Mouse (Mus musculus) heart, postnatal 36 days (tissue): ENCODE measurements at regions not wholly inside any gene's neighbourhood (a gene's known extent, or its start where the extent isn't known, plus 50 kb on each side); places are given as distances from the start of the nearest gene placed in this dataset.

Source experiments
- DNase-seq, 2 experiments: peaks; one replicate each; pipeline ENCODE4 v3.0.0; 2021 to 2022
- intact Hi-C: fragments of 180-260 bp; cut with DNase I; formaldehyde crosslinking; loops from one replicate; pipeline ENCODE4 v1.15.1; 2025

DNA sequence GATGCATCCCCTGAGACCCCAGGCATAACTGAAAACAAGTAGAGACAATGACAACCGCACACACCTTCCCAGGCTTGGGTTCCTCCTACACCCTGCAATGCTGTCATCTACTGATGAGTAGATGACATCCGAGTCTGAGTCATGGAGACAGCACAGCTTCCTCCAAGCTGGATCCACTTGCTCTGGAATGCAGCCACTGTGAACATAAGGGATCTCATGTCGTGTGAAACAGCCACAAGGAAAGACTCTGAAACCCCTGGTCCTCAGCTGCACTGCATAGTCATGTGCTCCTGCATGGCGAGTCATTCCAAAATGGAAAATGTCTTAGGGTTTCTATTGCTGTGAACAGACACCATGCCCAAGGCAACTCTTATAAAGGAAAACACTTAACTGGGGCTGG, 305.2 kb upstream of the Zfp64 start:
- intact Hi-C loops = no loop called here
- no peak for DNase-seq

DNA sequence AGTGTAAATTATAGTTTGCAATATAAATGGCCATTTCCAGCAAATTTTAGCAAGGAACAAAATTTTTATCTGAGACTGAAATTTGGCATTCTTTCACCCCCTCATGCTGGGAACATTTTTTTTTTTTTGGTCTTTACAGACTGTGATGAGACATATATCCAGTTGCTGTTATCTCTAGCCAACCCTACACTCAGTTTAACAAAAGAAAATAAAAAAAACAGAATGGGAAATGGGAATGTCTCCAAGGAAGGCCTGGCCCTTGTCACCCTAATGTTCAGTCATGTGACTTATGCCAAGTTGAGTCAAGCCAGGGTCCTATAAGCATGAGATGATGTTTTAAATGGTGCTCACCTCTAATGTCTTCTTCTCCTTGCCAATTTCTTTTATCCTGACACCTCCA, 289.2 kb upstream of the Zfp64 start:
- intact Hi-C loops = no loop called here
- DNase-seq = no peak

GRCm38 (mm10) chr2:169243981-169244380, 288.6 kb upstream of the Zfp64 start:
- intact Hi-C loops = no loop called here
- DNase-seq = no peak

DNA sequence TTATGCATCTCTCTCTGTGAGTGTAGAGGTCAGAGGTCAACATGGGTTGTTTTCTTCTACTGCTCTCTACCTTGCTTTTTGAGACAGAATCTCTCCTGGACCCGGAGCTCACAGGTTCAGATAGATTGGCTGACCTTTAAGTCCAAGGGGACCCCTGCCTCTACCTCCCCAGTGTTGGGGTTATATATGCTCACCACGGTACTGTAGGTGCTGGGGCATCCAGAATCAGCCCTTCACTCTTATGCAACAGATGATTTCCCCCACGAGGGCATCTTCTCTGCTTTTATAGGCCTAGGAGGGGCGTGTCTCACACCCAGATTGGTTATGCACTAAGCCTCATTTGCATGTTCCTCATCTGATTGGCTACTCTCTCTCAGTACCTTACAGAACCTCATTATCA, 282.5 kb upstream of the Zfp64 start:
- intact Hi-C loops = no loop called here

GRCm38 (mm10) chr2:169237321-169237720, 281.9 kb upstream of the Zfp64 start:
- no peak for DNase-seq
- intact Hi-C loops = no loop called here

More for the DNA sequence above, 282.5 kb upstream of the Zfp64 start:
- DNase-seq = no peak

DNA sequence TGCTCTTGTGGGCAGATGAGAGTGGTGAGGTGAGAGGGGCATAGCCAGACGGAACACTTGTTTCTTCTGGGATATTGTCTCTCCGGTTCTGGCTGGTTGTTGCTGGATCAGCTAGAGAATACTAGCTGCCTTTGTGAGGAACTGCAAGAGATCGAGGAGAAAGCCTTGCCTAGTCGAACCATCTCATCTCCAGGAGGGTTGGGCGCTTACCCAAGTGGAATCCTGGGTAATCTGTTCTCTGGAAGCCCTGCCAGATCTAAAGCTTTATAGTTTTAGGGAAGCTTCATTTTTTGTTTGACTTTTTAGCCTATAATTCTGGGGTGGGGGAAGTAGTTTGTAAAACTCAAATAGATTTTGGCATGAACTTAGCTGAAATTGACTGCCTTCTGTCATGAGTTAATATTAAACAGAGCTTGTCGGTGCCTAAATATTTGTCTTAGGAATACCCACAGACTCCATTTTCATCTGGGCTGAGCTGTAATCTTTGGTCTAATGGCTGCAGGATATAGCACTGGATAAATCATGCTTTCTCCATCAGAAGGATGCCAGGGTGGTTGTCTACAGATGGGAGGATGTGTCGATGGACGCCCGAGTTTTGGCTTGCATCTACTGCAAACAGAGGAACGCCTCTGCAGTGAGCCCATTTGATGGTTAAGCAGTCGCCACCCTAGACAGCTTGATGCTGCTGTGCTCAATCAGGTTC, 279.1 kb upstream of the Zfp64 start:
- DNase-seq = no peak
- intact Hi-C loops = no loop called here

DNA sequence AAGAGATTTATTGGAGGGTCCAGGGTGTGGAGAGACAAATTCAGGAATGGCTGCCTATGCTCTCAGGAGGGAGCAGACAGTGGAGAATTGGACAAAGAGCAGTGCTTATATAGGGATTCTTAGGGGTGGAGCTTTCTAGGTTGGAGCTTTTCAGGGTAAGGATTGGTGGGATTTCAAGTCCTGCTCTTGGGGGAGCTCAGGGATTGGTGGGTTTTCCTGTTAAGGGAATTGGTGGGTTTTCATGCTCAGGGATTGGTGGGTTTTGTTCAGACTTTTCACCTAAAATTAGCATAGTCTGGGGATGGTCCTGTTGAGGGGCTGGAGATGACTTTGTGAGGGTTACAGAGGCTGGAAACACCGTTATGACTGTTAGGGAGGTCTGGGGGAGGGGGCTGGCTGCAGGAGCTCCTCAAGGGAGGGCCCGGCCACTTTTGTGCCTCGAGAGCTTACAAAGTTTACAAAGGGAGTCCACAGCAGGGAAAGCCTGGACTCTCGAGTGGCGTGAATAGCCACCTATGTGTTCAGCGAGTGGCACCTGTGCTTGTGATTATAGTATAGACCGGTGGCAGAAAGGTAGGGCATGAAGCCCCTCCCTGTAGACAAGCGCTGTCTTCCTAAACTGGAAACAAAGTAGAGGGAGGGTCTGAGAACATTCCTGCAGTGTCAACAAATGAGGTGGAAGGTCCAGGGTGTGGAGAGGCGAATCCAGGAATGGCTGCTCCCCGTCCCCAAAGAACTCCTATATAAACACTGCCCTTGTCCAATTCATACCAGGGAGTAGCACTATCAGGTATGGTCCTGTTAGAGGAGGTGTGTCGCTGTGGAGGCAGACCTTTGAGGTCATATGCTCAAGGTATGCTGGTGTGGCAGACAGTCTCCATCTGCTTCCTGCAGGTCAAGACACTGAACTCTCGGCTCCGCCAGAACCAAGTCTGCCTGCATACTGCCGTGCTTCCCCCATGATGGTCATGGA, 278.1 kb upstream of the Zfp64 start:
- intact Hi-C loops = no loop called here
- no peak for DNase-seq

DNA sequence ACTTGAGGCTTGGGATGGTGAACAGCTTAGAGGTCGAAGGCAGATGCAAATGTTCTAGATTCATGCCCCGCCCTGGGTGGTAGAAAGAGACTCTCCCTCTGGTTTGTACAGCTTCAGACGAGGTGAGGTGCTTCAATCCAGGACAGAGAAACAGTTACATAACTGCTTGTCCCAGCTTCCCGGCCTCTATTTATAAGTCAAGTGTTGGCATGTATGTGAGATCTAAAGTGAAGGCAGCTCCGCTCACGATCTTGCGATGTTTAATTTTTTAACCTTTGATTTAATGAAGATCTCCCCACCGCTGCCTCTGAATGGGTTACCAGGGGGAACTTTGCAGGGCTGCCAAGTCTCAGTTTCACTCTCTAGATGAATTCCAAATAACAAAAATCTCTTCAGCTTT, 266.9 kb upstream of the Zfp64 start:
- intact Hi-C loops = no loop called here
- DNase-seq = no peak

- intact Hi-C loops = no loop called here
- no peak for DNase-seq
Measured at GRCm38 (mm10) chr2:169221141-169221540, 265.8 kb upstream of the Zfp64 start.

DNA sequence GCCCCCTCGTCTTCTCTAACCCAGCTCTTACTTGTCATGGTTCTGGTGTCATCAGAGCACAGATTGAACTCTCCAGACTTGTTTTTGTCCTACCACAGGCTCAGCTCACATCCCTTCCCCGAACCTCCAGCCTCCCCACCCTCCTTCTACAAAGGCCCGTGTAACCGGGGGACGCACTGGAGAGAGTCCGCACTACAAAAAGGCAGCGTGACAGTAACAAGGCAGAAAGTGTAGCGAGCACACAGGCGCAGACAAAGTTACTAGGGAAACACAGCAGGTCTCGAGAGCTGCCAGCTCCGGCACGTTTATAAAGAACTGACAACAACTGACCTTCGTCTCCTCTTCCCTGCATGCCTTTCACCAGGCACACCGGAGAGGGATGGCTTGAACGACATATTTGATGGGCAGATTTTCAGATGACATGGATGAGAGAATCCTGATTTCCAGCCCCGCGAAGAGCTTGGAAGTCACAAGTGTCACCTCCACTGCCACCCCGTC, 260.2 kb upstream of the Zfp64 start:
- no peak for DNase-seq
- intact Hi-C loops = no loop called here

DNA sequence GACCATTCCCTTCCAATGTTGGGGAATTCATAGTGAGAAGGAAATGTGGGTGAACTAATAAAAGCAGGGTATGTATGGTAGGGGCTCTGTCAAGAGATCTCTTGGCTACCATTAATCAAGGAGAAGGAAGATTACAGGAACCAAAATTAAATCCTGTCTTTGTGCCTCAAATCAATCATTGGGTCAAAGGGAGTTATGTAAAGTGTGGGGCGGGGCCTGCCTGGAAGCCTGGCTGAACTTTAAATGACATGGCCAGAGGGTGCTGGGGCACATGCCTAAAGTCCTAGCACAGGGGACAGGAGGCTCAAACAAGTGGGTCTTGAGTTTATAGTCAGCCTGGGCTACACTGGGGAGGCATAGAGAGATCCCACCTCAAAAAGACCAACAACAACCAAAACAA, 259.0 kb upstream of the Zfp64 start:
- no peak for DNase-seq
- intact Hi-C loops = no loop called here

DNA sequence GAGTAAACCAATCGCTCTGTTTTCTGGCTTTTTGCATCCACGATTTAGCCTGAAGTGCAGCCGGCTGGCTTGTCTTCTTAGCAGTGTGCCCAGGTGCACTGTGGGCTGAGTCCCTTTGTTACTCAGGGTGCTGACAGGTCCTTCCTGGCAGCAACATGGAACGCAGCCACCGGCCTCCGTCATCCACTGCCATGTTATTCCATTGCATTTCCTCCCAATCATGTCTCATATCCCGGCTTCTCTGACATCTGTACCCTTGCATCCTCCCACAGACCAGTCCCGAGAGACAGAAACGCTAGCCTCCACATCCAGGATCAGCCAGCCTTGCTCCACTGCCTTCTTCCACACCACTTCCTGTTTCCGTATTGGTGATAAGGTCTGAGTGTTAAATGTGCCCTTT, 257.9 kb upstream of the Zfp64 start:
- peak; percentile 8 to 17 for DNase-seq
- intact Hi-C loops = no loop called here

DNA sequence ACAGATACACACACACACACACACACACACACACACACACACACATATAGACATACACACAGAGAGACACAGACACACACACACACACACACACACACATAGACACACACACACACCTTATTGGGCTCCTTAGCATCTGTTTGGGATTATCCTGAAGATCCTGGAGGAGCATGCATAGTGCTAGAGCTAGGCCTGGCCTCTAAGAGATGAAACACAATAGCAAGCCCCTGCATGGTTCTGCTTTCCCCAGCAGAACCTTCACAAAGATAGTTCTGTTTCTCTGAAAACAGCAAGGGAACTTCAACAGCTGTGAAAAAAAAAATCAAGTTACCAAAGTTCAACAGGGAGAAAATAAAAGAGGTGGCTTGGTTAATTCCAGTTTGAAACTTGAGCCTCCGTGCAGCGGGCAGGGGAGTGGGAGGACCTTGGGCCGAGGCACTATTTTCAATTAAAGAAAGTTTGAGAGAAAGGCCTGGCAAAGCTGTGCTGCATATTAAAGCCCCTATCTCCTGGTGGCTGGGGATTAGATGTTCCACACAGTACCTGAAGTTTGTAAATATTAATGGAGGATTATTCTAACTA, 257.4 kb upstream of the Zfp64 start:
- intact Hi-C loops = no loop called here
- DNase-seq = no peak

DNA sequence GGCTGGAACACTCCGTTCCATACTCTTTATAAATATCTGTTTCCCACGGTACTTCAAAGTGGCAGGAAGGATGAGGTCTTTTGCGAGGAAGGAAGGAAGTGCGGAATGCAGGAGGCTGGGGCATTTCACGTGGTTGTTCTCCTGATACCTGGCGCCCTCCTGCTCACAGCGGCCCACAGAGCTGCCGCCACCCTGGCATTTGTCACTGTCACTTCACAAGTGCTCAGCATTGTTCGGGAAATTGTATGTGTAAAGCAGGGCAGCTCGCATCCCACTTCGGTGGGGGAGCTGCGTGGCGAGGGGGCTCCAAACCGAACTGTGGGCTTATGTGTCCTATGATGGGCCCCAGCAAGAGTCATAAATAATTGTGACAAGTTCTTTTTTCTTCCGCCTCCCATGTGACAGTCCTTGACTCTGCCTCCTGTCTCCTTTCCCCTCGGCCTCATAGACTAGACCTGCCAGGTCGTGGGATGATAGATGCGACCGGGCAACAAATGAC, 248.9 kb upstream of the Zfp64 start:
- DNase-seq = peak in 1 of 2 experiments; percentile 10
- intact Hi-C loops = no loop called here

DNA sequence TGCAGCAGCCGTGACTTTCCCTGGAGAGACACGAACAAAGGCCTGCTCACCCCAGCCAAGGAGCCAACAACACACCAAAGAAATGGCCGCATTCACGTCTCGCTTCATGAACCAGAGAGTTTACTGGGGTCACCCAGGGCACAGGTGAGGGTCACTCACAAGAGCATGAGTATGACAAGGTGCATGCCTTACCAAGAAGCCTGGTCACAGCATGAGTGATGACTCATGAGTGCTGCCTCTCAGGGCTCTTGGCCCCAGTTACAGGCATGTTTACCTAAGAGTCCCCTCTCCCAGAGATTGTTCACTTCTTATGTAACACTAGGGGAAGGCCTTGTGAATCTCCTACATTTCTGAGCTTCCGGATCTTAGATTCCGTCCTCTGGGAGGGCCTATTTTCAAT, 236.6 kb upstream of the Zfp64 start:
- intact Hi-C loops = no loop called here
- DNase-seq = no peak

DNA sequence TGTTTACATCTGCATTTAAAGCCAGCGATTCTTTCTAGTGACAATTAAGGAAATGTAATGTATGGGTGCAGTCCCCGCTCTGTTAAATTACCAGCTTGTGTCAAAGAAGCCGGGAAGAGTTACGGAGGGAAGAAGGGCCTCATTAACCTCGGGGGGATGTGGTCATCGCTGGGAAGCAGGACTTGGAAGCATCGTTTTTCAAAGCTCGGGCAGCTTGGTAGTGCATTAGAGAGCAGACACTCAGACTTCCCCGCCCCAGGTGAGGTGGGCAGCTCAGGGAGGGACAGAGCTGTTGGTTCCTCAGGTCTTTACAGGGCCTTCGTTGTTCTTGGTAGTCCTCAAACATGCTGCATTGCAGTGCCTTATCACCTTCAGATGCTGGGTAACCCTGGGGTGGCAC, 236.1 kb upstream of the Zfp64 start:
- intact Hi-C loops = no loop called here
- no peak for DNase-seq

- intact Hi-C loops = no loop called here
Measured at GRCm38 (mm10) chr2:169177565-169177964, 222.2 kb upstream of the Zfp64 start.

GRCm38 (mm10) chr2:169168795-169169194, 213.4 kb upstream of the Zfp64 start:
- intact Hi-C loops = no loop called here
- no peak for DNase-seq

More at GRCm38 (mm10) chr2:169177565-169177964, 222.2 kb upstream of the Zfp64 start:
- no peak for DNase-seq

DNA sequence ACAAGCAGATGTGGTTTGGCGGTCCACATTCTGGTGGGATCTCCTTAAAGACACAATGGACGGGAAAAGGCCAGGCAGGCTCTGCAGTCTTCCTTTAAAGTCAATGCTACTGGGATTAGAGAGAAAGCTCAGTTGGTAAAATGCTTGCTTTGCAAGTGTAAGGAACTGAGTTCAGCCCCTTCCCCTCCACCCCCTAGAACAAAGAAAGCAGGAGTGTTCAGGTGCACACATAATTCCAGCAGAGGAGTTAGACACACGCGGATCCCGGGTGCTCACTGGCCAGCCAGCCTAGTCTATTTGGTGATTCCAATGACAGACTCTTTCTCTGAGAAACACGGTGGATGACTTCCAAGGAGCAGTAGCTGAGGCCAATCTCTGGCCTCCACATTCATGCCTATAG, 213.0 kb upstream of the Zfp64 start:
- no peak for DNase-seq
- intact Hi-C loops = no loop called here

DNA sequence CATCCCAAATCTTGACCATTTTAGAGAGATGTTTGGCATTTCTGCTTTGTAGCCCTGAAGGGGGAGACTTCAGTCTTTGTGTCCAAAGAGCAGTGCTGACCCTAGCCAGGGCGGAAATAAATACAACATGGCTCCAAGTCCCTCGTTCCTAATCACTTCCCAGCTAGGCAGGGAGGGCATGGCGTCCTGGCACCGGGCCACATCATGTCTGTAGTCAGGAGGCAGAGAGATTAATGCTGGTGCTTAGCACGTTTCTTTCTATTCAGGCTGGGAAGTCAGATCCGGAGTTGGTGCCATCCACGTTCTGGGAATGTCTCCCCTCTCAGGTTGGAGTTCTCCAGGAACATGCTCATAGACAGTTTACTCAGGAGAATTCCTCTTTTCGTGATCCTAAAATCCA, 206.3 kb upstream of the Zfp64 start:
- DNase-seq = no peak
- intact Hi-C loops = no loop called here

GRCm38 (mm10) chr2:169158760-169159159, 203.4 kb upstream of the Zfp64 start:
- DNase-seq = no peak
- intact Hi-C loops = no loop called here
